Mouse (Mus musculus): ENCODE results near the gene Art3. TPM values are rescaled to one million over a fixed set of nuclear protein-coding genes. Genes with fewer than 3 reads are reported as not detected.

The Art3 gene
- 1 to 10 TPM; 4.1 to 5.6 TPM for total RNA-seq (2021)

GRCm38 (mm10) chr5:92331635-92332338, at the start of gene Art3:
TSS of gene Art3 (plus strand) at chr5:92331827.
- intact Hi-C loops (cut with DNase I), result no loop called here

GRCm38 (mm10) chr5:92282571-92282970, 49.1 kb upstream of the Art3 start:
- no peak for DNase-seq
- intact Hi-C loops (cut with DNase I), result no loop called here

More at GRCm38 (mm10) chr5:92331635-92332338, at the start of gene Art3:
- no peak for DNase-seq

GRCm38 (mm10) chr5:92283107-92283506, 48.5 kb upstream of the Art3 start:
- intact Hi-C loops (cut with DNase I), result no loop called here
- no peak for DNase-seq

GRCm38 (mm10) chr5:92287840-92288239, 43.8 kb upstream of the Art3 start:
- intact Hi-C loops (cut with DNase I), result no loop called here
- no peak for DNase-seq

- intact Hi-C loops (cut with DNase I), result no loop called here
- DNase-seq, result no peak
Observed at GRCm38 (mm10) chr5:92291652-92292414, 39.8 kb upstream of the Art3 start.

GRCm38 (mm10) chr5:92294525-92294924, 37.1 kb upstream of the Art3 start:
- intact Hi-C loops (cut with DNase I), result no loop called here
- DNase-seq, result no peak

- DNase-seq, result no peak
- intact Hi-C loops (cut with DNase I), result no loop called here
Observed at GRCm38 (mm10) chr5:92302149-92302840, 29.3 kb upstream of the Art3 start.

GRCm38 (mm10) chr5:92304291-92304690, 27.3 kb upstream of the Art3 start:
- DNase-seq, result no peak
- intact Hi-C loops (cut with DNase I), result no loop called here

GRCm38 (mm10) chr5:92309681-92310511, 21.7 kb upstream of the Art3 start, which contains the start of gene Sdad1:
TSS of gene Sdad1 (minus strand) at chr5:92310479.
- intact Hi-C loops (cut with DNase I), result loop anchor here (2.0 kb wide), 1 partner anchor 73 kb away; no protein-coding TSS in a partner anchor
- peak; percentile 94 for DNase-seq

GRCm38 (mm10) chr5:92312046-92312715, 19.4 kb upstream of the Art3 start:
- DNase-seq, result peak; percentile 93
- intact Hi-C loops (cut with DNase I), result no loop called here

GRCm38 (mm10) chr5:92313776-92314175, 17.9 kb upstream of the Art3 start:
- intact Hi-C loops (cut with DNase I), result no loop called here
- no peak for DNase-seq

GRCm38 (mm10) chr5:92318119-92318518, 13.5 kb upstream of the Art3 start:
- no peak for DNase-seq
- intact Hi-C loops (cut with DNase I), result no loop called here

- no peak for DNase-seq
- intact Hi-C loops (cut with DNase I), result no loop called here
Observed at GRCm38 (mm10) chr5:92318596-92318995, 13.0 kb upstream of the Art3 start.

GRCm38 (mm10) chr5:92321631-92322400, 9.8 kb upstream of the Art3 start:
- no peak for DNase-seq
- intact Hi-C loops (cut with DNase I), result no loop called here

GRCm38 (mm10) chr5:92322612-92323011, 9.0 kb upstream of the Art3 start:
- DNase-seq, result no peak
- intact Hi-C loops (cut with DNase I), result no loop called here

- intact Hi-C loops (cut with DNase I), result no loop called here
- DNase-seq, result peak; percentile 12
Observed at GRCm38 (mm10) chr5:92323264-92323663, 8.4 kb upstream of the Art3 start.

GRCm38 (mm10) chr5:92327367-92327766, 4.3 kb upstream of the Art3 start:
- no peak for DNase-seq
- intact Hi-C loops (cut with DNase I), result no loop called here

- DNase-seq, result no peak
- intact Hi-C loops (cut with DNase I), result no loop called here
Observed at GRCm38 (mm10) chr5:92327929-92328328, 3.7 kb upstream of the Art3 start, which contains the start of gene Cxcl9. TSS of gene Cxcl9 (minus strand) at chr5:92328079.

GRCm38 (mm10) chr5:92331122-92331521, 505 bp upstream of the Art3 start:
- DNase-seq, result no peak
- intact Hi-C loops (cut with DNase I), result no loop called here
